Mouse (Mus musculus): ENCODE measurements around the gene Bbof1.

DNA sequence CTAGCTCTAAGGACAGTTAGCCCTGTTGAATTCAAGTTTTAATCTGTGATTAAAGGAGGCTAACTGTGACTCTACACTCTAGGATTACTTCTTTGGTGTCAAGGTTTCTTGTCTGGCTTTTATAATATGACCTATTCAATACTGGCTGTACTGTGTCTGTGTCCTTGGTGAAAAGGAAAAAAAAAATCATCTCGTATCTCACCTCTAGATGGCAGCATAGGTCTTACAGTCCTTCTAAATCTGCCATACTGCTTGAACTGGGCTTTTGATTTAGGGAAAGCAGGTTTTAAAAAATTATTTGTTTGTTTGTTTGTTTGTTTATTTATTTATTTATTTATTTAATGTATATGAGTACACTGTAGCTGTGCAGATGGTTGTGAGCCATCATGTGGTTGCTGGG lies 59.8 kb downstream of the Bbof1 start:
- no peak for TF ChIP-seq POLR2A (IDR thresholded peaks at IDR 0.05; ENCODE audit: borderline replicate concordance, control insufficient read depth, low read depth, low read length)
- TF ChIP-seq CTCF (IDR thresholded peaks at IDR 0.05; ENCODE audit: control insufficient read depth, insufficient read depth, low read length), result no peak
